Mouse (Mus musculus): ENCODE data around the gene Krtcap2. TPM values are rescaled to one million over a fixed set of nuclear protein-coding genes. Genes with fewer than 3 reads are reported as not detected.

The Krtcap2 gene
- total RNA-seq, 2 experiments from 2014 or later, result 74.0 to 85.6 TPM

DNA sequence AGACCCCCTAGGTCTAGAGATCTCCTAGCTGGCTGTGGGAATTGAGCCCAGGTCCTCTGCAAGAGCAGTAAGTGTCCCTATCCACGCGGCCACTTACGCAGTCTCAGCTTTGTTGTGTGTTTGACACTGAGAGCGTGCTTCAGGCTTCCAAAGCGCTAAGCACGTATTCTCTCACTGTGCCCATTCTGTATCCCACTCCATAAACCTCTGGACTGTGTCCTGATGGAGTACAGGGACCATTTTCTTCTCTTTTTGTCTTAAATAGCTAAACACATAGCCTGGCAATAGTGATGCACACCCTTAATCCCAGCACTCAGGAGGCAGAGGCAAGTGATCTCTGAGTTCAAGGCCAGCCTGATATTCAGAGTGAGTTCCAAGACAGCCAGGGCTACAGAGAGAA lies 53.1 kb downstream of the Krtcap2 start:
- no peak for DNase-seq
- intact Hi-C loops (cut with DNase I; ENCODE audit: low total_unique reads), result no loop called here

DNA sequence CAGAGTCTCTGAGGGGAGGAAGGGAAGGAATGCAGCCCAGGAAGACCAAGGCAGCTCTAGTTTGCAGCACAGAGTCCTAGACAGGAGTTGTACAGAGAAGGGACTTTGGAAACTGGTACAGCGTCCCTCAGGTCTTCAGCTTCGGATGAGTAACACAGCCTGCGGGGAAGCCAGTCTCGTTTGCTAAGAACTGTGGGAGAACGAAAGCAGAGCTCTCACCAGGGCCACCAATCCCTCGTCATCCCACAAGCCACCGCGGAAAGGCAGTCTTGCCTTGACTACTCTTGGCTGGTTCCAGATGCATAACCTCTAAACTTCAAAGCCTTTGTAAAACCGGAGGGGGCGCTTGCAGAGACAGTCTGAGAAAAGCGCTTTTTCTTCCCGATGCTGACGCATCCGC lies 53.7 kb downstream of the Krtcap2 start:
- DNase-seq, result no peak
- intact Hi-C loops (cut with DNase I; ENCODE audit: low total_unique reads), result no loop called here

Small RNA genes within 50 kb of the gene (microRNA-seq; reads per million reads assigned to microRNA genes)
- gene Mir92b, result 7.0 to 37.6 reads per million in 2 experiments

Other genes starting within 250 kb of the Krtcap2 start
- 10 to 100 TPM; 10.3 TPM for gene Rusc1, start 152.7 kb upstream of the Krtcap2 start, total RNA-seq (2021)
- gene Gm43738, start 144.9 kb upstream of the Krtcap2 start, total RNA-seq (2021), result not detected
- gene Fdps, start 144.0 kb upstream of the Krtcap2 start, total RNA-seq (2021), result 10 to 100 TPM; 24.7 to 30.7 TPM
- not detected for gene Pklr, start 109.8 kb upstream of the Krtcap2 start, total RNA-seq (2021)
- under 1 TPM; 0.41 to 0.42 TPM for gene Hcn3, start 85.8 kb upstream of the Krtcap2 start, total RNA-seq (2021)
- 10 to 100 TPM; 18.2 to 18.6 TPM for gene Clk2, start 81.2 kb upstream of the Krtcap2 start, total RNA-seq (2021)
- 10 to 100 TPM; 32.1 to 35.6 TPM for gene Scamp3, start 68.5 kb upstream of the Krtcap2 start, total RNA-seq (2021)
- gene Fam189b, start 62.8 kb upstream of the Krtcap2 start, total RNA-seq (2021), result 10 to 100 TPM; 10.7 to 12.6 TPM
- 10 to 100 TPM; 19.5 to 20.7 TPM for gene Gba, start 43.0 kb upstream of the Krtcap2 start, total RNA-seq (2021)
- 10 to 100 TPM; 27.8 to 37.9 TPM for gene Thbs3, start 30.8 kb upstream of the Krtcap2 start, total RNA-seq (2021)
- 10 to 100 TPM; 42.4 to 52.2 TPM for gene Mtx1, start 18.9 kb upstream of the Krtcap2 start, total RNA-seq (2021)
- under 1 TPM; 0.21 to 0.22 TPM for gene Muc1, start 16.9 kb upstream of the Krtcap2 start, total RNA-seq (2021)
- under 1 TPM; 0.16 to 0.39 TPM for gene Trim46, start 343 bp downstream of the Krtcap2 start, total RNA-seq (2021)
- gene Dpm3, start 13.4 kb downstream of the Krtcap2 start, total RNA-seq (2021), result 10 to 100 TPM; 32.5 to 37.3 TPM
- gene Slc50a1, start 24.6 kb downstream of the Krtcap2 start, total RNA-seq (2021), result 10 to 100 TPM; 14.2 to 14.6 TPM
- 10 to 100 TPM; 20.7 to 22.1 TPM for gene Efna1, start 35.2 kb downstream of the Krtcap2 start, total RNA-seq (2021)
- gene Efna3, start 77.0 kb downstream of the Krtcap2 start, total RNA-seq (2021), result not detected
- gene Efna4, start 92.1 kb downstream of the Krtcap2 start, total RNA-seq (2021), result under 1 TPM; 0.42 to 0.80 TPM
- gene Adam15, start 104.0 kb downstream of the Krtcap2 start, total RNA-seq (2021), result 10 to 100 TPM; 35.0 to 40.1 TPM
- not detected for gene Dcst2, start 116.0 kb downstream of the Krtcap2 start, total RNA-seq (2021)
- gene Dcst1, start 119.3 kb downstream of the Krtcap2 start, total RNA-seq (2021), result not detected
- gene Zbtb7b, start 148.8 kb downstream of the Krtcap2 start, total RNA-seq (2021), result 10 to 100 TPM; 18.4 to 24.0 TPM
- not detected for gene Lenep, start 156.8 kb downstream of the Krtcap2 start, total RNA-seq (2021)
- 10 to 100 TPM; 30.9 to 33.4 TPM for gene Flad1, start 165.9 kb downstream of the Krtcap2 start, total RNA-seq (2021)
- 10 to 100 TPM in 1 of 2 experiments, 1 to 10 TPM in 1; 9.6 to 14.4 TPM for gene Cks1b, start 172.4 kb downstream of the Krtcap2 start, total RNA-seq (2021)
- gene Shc1, start 172.5 kb downstream of the Krtcap2 start, total RNA-seq (2021), result 10 to 100 TPM; 35.9 to 38.8 TPM
- gene Pygo2, start 184.2 kb downstream of the Krtcap2 start, total RNA-seq (2021), result 10 to 100 TPM; 10.8 to 13.6 TPM
- 100 to 1,000 TPM; 163 to 164 TPM for gene Pbxip1, start 190.7 kb downstream of the Krtcap2 start, total RNA-seq (2021)
- 1 to 10 TPM; 4.6 to 6.3 TPM for gene Pmvk, start 208.6 kb downstream of the Krtcap2 start, total RNA-seq (2021)